14 mouse cellular contexts compared by ENCODE assay signal in the genomic region with DNA sequence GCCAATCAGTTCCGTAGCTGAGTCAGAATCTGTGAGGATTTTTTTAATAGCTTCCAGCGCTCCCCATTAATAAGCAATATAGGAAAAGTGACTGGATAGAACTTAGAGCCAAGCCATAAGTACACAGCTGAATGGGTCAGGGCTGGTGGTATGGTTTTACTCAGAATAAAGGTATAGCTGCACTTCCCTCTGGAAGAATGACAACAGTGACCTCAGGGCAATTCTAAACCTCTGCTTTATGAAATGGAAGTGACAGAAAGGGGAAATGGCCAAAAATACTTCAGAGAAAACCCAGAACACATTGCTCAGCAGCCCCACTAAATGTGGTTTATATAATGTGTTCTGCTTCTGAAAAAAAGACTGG.
DNase-seq lines count a peak whose midpoint lies in the region; ATAC-seq lines count a peak whose summit lies in the region.
"Had no signal": no experiment of that assay in that cellular context is flagged by ENCODE, and none has a peak within 500 bp of the region (broad histone marks: within the 10 kb centered on the region; RNA-seq: fewer than 3 reads in every experiment).

No protein-coding gene starts in this region.

- no peaks in the 10 kb centered on the region; the same call in 1 of the 2 replicates for H3K4me1 ChIP-seq in forebrain, embryonic 11.5 days (replicated peaks; ENCODE audit: control insufficient read depth, insufficient read depth, low read length)
- H3K4me1 ChIP-seq in forebrain, embryonic 14.5 days (ENCODE audit: control insufficient read depth, insufficient read depth, low read length) = no peaks in the 10 kb centered on the region
- H3K4me1 ChIP-seq in limb, embryonic 12.5 days (replicated peaks) = peaks cover 17% of the 10 kb centered on the region
- 0 out of 2 replicates have a peak, but pooled peaks cover 4% of the 10 kb centered on the region for H3K4me1 ChIP-seq in limb, embryonic 10.5 days
- H3K4me1 ChIP-seq in embryonic facial prominence, embryonic 15.5 days = peaks cover 29% of the 10 kb centered on the region
- H3K4me1 ChIP-seq in limb, embryonic 13.5 days = peaks cover 31% of the 10 kb centered on the region
- H3K4me1 ChIP-seq: liver, embryonic 13.5 days had no signal

- ATAC-seq in forebrain, embryonic 11.5 days (replicated peaks; ENCODE audit: low FRiP score) = no peak
- ATAC-seq in forebrain, embryonic 14.5 days = no peak
- peak; percentile 82 for ATAC-seq in limb, embryonic 12.5 days (ENCODE audit: insufficient number of reproducible peaks, insufficient read depth, low FRiP score, low TSS enrichment, low read depth)
- ATAC-seq in embryonic facial prominence, embryonic 15.5 days (ENCODE audit: insufficient number of reproducible peaks, low FRiP score, low TSS enrichment, low read depth) = peak; percentile 68
- ATAC-seq in limb, embryonic 13.5 days (ENCODE audit: low FRiP score, low read depth) = peak; percentile 84
- ATAC-seq in cerebellum, adult (ENCODE audit: insufficient number of reproducible peaks, low FRiP score, low TSS enrichment) = no peak
- ATAC-seq in megakaryocyte progenitor cell, adult 5-6 weeks (replicated peaks; ENCODE audit: poor library complexity) = no peak
- ATAC-seq: lung, postnatal 0 days had no signal

- no peak overlapping the region for H3K9ac ChIP-seq in forebrain, embryonic 11.5 days (ENCODE audit: low read length)
- H3K9ac ChIP-seq in forebrain, embryonic 14.5 days (ENCODE audit: low read length) = no peak overlapping the region
- H3K9ac ChIP-seq in limb, embryonic 12.5 days (replicated peaks) = no peak overlapping the region
- no peak overlapping the region for H3K9ac ChIP-seq in embryonic facial prominence, embryonic 15.5 days
- 0 out of 2 replicates have a peak overlapping the region, but pooled peaks have one; percentile 20 for H3K9ac ChIP-seq in limb, embryonic 13.5 days
- H3K9ac ChIP-seq: liver, embryonic 13.5 days had no signal

- H3K4me2 ChIP-seq in forebrain, embryonic 11.5 days (ENCODE audit: low read depth, low read length, severe bottlenecking) = no peak overlapping the region
- H3K4me2 ChIP-seq in forebrain, embryonic 14.5 days (ENCODE audit: low read length) = no peak overlapping the region
- no peak overlapping the region for H3K4me2 ChIP-seq in limb, embryonic 12.5 days
- no peak overlapping the region for H3K4me2 ChIP-seq in embryonic facial prominence, embryonic 15.5 days (replicated peaks)
- H3K4me2 ChIP-seq in limb, embryonic 13.5 days (replicated peaks) = no peak overlapping the region
- H3K4me2 ChIP-seq: liver, embryonic 13.5 days had no signal

- H3K27ac ChIP-seq in forebrain, embryonic 11.5 days (ENCODE audit: low read depth, low read length) = 0 out of 2 replicates have a peak overlapping the region, but pooled peaks have one; percentile 46
- no peak overlapping the region for H3K27ac ChIP-seq in forebrain, embryonic 14.5 days (ENCODE audit: low read depth, low read length)
- peak overlapping the region; percentile 54; the same call in 1 of the 2 replicates for H3K27ac ChIP-seq in limb, embryonic 12.5 days
- no peak overlapping the region for H3K27ac ChIP-seq in limb, embryonic 10.5 days
- peak overlapping the region; percentile 75 for H3K27ac ChIP-seq in embryonic facial prominence, embryonic 15.5 days (replicated peaks)
- H3K27ac ChIP-seq in limb, embryonic 13.5 days = peak overlapping the region; percentile 12; the same call in 1 of the 2 replicates
- H3K27ac ChIP-seq: liver, embryonic 13.5 days had no signal

- WGBS in forebrain, embryonic 11.5 days = 87% methylated on average over 2 of the region's 2 CpGs
- WGBS in forebrain, embryonic 14.5 days = 66% methylated on average over 2 of the region's 2 CpGs
- 61% methylated on average over 2 of the region's 2 CpGs for WGBS in limb, embryonic 12.5 days
- 92% methylated on average over 2 of the region's 2 CpGs for WGBS in limb, embryonic 10.5 days
- WGBS in embryonic facial prominence, embryonic 15.5 days = 41% methylated on average over 2 of the region's 2 CpGs
- WGBS in limb, embryonic 13.5 days = 42% methylated on average over 2 of the region's 2 CpGs

- H3K27me3 ChIP-seq in forebrain, embryonic 11.5 days (ENCODE audit: control insufficient read depth, insufficient read depth, low read length) = no peaks in the 10 kb centered on the region
- H3K27me3 ChIP-seq in forebrain, embryonic 14.5 days (replicated peaks; ENCODE audit: control insufficient read depth, insufficient read depth, low read length) = no peaks in the 10 kb centered on the region
- no peaks in the 10 kb centered on the region for H3K27me3 ChIP-seq in limb, embryonic 12.5 days
- no peaks in the 10 kb centered on the region for H3K27me3 ChIP-seq in limb, embryonic 10.5 days (ENCODE audit: low read depth, poor library complexity, severe bottlenecking)
- H3K27me3 ChIP-seq in embryonic facial prominence, embryonic 15.5 days = no peaks in the 10 kb centered on the region
- no peaks in the 10 kb centered on the region for H3K27me3 ChIP-seq in limb, embryonic 13.5 days
- H3K27me3 ChIP-seq: liver, embryonic 13.5 days had no signal

- no peaks in the 10 kb centered on the region for H3K9me3 ChIP-seq in forebrain, embryonic 11.5 days (ENCODE audit: control insufficient read depth, low read length)
- no peaks in the 10 kb centered on the region for H3K9me3 ChIP-seq in forebrain, embryonic 14.5 days (replicated peaks; ENCODE audit: control insufficient read depth, low read length)
- H3K9me3 ChIP-seq in limb, embryonic 12.5 days = no peaks in the 10 kb centered on the region
- no peaks in the 10 kb centered on the region for H3K9me3 ChIP-seq in limb, embryonic 10.5 days (replicated peaks)
- H3K9me3 ChIP-seq in embryonic facial prominence, embryonic 15.5 days (replicated peaks) = no peaks in the 10 kb centered on the region
- H3K9me3 ChIP-seq in limb, embryonic 13.5 days = no peaks in the 10 kb centered on the region
- H3K9me3 ChIP-seq: liver, embryonic 13.5 days had no signal

- DNase-seq in forebrain, embryonic 11.5 days (ENCODE audit: low spot score) = no peak
- DNase-seq in forebrain, embryonic 14.5 days (ENCODE audit: low spot score) = no peak
- DNase-seq in limb, embryonic 10.5 days (ENCODE audit: low spot score) = no peak
- DNase-seq: cerebellum, adult 9-10 months; kidney, adult 8-10 months; liver, embryonic 13.5 days; spleen, adult 18-20 months; thymus, adult 18-20 months had no signal

- H3K36me3 ChIP-seq in forebrain, embryonic 11.5 days (ENCODE audit: control insufficient read depth, insufficient read depth, low read length) = no peaks in the 10 kb centered on the region
- H3K36me3 ChIP-seq in forebrain, embryonic 14.5 days (ENCODE audit: control insufficient read depth, insufficient read depth, low read length) = no peaks in the 10 kb centered on the region
- peaks cover 33% of the 10 kb centered on the region; the same call in 1 of the 2 replicates for H3K36me3 ChIP-seq in limb, embryonic 12.5 days
- H3K36me3 ChIP-seq in limb, embryonic 10.5 days = peaks cover 26% of the 10 kb centered on the region
- H3K36me3 ChIP-seq in embryonic facial prominence, embryonic 15.5 days = no peaks in the 10 kb centered on the region
- peaks cover 29% of the 10 kb centered on the region for H3K36me3 ChIP-seq in limb, embryonic 13.5 days
- H3K36me3 ChIP-seq: liver, embryonic 13.5 days had no signal

- H3K4me3 ChIP-seq in forebrain, embryonic 11.5 days (ENCODE audit: low read depth, low read length) = no peak overlapping the region
- no peak overlapping the region for H3K4me3 ChIP-seq in forebrain, embryonic 14.5 days (ENCODE audit: low read depth, low read length)
- H3K4me3 ChIP-seq in limb, embryonic 12.5 days (replicated peaks) = no peak overlapping the region
- no peak overlapping the region for H3K4me3 ChIP-seq in limb, embryonic 10.5 days
- no peak overlapping the region for H3K4me3 ChIP-seq in embryonic facial prominence, embryonic 15.5 days (replicated peaks)
- H3K4me3 ChIP-seq in limb, embryonic 13.5 days = no peak overlapping the region
- H3K4me3 ChIP-seq: liver, embryonic 13.5 days had no signal

Comparison
In these comparisons a context has a peak if more than half of its experiments do, and no peak if none do; other contexts are left out.
1. H3K27ac ChIP-seq: peak in forebrain, embryonic 11.5 days (single experiment), limb, embryonic 12.5 days (single experiment), embryonic facial prominence, embryonic 15.5 days (single experiment) and limb, embryonic 13.5 days (single experiment); none in forebrain, embryonic 14.5 days (single experiment) and limb, embryonic 10.5 days (single experiment).
2. ATAC-seq: peak in limb, embryonic 12.5 days (single experiment), embryonic facial prominence, embryonic 15.5 days (single experiment) and limb, embryonic 13.5 days (single experiment); none in forebrain, embryonic 11.5 days (single experiment), forebrain, embryonic 14.5 days (single experiment), cerebellum, adult (single experiment) and megakaryocyte progenitor cell, adult 5-6 weeks (single experiment).